Mouse (Mus musculus) bone marrow, adult 2 months (tissue): Measurements from ENCODE around the gene Dcaf1.

Experiments used
- CTCF ChIP-seq: fragments of 200-500 bp; IDR thresholded peaks from 2 replicates; pipeline ENCODE4 v1.5.1; 2011; ENCODE audit warnings: low read length, control low read depth; ENCODE audit not compliant: control insufficient read depth, insufficient read depth
- POLR2A ChIP-seq: fragments of 200-500 bp; IDR thresholded peaks from 2 replicates; pipeline ENCODE4 v1.6.1; 2011; ENCODE audit warnings: low read depth, mild to moderate bottlenecking, control low read depth, low read length, borderline replicate concordance; ENCODE audit not compliant: control insufficient read depth

DNA sequence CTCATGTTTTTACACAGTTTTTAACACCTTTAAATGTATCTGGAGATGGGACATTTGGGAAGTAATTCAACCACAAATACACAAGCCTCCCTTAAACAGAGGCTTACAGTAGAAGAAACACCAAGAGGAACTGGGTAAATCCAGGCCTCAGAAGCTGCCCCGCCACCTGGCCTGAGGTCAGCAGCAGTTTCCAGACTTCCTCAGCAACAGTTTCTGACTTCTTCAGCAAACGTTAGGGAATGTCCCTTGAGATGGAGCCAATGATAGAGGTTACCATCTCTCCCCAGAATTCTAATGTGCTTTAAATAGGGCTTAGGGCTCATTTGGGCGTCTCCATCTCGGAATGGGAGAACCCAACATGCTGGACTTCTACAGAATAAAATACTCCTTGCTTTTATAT lies 43.4 kb upstream of the Dcaf1 start:
- no peak for TF ChIP-seq CTCF
- TF ChIP-seq POLR2A = no peak
